Mouse (Mus musculus) adrenal gland, adult 18-20 months (tissue): ENCODE results near the gene Smco3. TPM values are rescaled to one million over a fixed set of nuclear protein-coding genes. Genes with fewer than 3 reads are reported as not detected.

Experiments used
- DNase-seq, 2 experiments: peaks; one replicate each; pipeline ENCODE4 v3.0.0; 2021 to 2022; ENCODE audit warnings: low spot score in 2 of 2
- total RNA-seq, 2 experiments: library from RNA; stranded (reverse); gene quantifications; 1 replicate in 1 of 2; 2 replicates in 1 of 2; pipeline ENCODE4 v1.2.3; 2021

Gene Smco3
- total RNA-seq, 2 experiments from 2014 or later, result 0.23 to 0.32 TPM

GRCm38 (mm10) chr6:136847790-136848189 lies 12.5 kb upstream of the Smco3 start:
- peak; percentile 53 to 69 for DNase-seq

- DNase-seq, result no peak
Observed at GRCm38 (mm10) chr6:136847267-136847666, 12.0 kb upstream of the Smco3 start.

GRCm38 (mm10) chr6:136845706-136846480 lies 10.6 kb upstream of the Smco3 start:
- no peak for DNase-seq

- DNase-seq, result no peak
Observed at GRCm38 (mm10) chr6:136844903-136845302, 9.7 kb upstream of the Smco3 start.

DNA sequence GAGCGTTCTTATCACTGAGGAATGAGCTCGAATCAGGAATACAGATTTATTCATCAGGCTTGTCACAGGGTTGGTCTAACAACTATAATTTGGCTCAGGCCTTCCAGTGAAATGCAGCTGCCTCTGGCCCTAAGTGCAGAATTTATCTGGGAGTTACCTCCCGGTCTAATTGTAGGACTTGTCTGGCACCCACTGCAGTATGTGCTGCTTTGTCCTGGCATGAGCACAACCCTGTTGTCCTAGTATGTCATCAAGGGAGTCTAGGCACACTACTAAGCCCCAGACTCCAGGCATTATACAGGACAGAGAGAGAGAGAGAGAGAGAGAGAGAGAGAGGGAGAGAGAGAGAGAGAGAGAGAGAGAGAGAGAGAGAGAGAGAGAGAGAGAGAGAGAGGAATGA lies 2.1 kb upstream of the Smco3 start:
- DNase-seq, result no peak

DNA sequence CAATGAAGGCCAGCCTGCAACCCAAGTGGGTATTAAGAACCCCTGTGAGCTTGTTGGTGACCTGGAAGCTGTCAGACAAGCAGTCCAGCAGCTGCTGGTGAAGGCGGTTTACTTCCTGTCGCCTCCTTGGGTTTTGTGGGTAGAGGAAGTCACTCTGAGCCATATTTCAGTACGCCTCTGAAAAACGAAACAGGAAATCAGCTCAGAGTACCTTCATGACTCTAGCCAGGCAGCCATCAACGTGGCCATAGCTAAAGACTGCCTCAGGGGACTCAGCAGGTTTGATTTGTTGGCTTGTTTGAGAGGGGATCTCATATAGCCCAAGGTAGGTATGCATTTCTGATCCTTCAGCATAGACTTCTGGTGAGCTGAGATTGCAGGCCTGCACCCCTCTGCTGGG lies 3.5 kb downstream of the Smco3 start:
- DNase-seq, result no peak

- DNase-seq, result no peak
Observed at GRCm38 (mm10) chr6:136828681-136829080, 6.6 kb downstream of the Smco3 start.

DNA sequence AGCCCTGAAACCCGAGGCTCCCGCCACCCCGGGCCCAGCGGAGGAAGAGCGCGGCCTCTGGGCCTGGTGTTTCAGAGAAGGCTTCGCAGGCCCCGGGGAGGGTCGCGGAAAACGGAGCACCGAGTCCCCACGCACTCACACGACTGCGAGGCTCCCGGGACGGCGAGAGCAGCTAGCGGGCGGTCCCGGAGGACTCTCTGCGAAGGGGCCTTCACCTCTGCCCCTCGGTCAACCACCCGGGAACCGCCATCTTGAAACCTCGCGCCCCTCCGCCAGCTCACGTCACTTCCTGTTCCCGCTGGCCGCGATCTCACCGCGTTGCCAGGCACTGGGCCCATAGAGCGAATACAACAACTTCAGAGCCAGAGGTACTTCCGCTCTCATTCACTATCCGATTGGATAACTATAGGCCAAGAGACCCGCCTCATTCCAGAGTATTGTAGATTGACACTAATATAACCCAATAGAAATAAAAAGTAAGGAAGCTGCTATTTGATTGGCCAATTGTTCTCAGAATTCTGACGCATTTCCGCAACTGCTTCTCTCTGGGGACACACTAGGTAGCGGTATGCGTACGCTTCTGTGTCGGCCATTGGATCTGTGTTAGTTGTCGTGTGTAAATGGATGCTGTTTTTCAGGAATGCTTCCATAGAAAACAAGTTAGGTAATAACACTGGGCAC lies 7.2 kb downstream of the Smco3 start, which contains the start of gene Wbp11:
Gene Wbp11 (minus strand): TSS at position 353 of the 681 bp plus-strand sequence.
- peak; percentile 92 to 93 for DNase-seq

- DNase-seq, result no peak
Observed at GRCm38 (mm10) chr6:136827516-136827880, 7.8 kb downstream of the Smco3 start, which contains the start of gene BC049715. TSS of gene BC049715 (plus strand) at chr6:136827626.

DNA sequence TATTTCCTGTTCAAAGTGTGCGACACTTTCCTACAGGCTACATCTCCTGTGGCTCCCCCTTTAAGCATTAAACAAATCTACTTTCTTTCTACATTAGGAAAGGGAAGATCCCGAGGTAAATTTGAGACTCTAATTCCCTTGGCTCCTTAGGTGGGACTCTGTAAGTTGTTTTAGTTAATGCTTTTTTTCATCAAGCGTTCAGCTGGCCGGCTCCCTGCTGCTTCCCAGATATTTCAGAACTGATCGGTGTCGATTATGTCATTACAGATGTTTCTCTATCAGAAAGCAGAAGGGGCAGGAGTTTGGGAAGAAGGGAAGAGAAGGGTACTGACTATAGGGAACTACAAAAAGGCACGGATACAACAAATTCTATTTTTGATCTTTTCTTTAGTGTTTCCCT lies 8.1 kb downstream of the Smco3 start:
- no peak for DNase-seq

GRCm38 (mm10) chr6:136824987-136825386 lies 10.3 kb downstream of the Smco3 start:
- no peak for DNase-seq

DNA sequence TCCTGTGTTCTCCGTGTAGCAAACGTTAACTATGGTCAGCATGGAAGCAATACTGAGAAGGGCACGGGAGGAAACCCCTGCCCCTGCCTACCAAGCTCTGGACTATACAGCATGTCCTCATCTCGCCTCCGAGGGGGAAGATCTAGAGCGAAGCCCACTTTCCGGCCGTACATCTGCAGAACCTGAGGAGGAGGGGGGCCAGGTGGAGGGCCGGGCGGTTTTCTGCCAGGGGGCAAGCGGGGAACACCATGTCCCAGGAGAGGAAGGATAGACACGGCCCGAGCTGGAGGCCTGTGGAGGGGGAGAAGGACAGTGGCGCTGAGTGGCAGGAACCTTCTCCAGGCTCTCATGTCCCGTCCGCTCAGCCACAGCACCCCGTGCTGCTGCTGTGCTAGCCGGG lies 14.2 kb downstream of the Smco3 start:
- DNase-seq, result no peak

DNA sequence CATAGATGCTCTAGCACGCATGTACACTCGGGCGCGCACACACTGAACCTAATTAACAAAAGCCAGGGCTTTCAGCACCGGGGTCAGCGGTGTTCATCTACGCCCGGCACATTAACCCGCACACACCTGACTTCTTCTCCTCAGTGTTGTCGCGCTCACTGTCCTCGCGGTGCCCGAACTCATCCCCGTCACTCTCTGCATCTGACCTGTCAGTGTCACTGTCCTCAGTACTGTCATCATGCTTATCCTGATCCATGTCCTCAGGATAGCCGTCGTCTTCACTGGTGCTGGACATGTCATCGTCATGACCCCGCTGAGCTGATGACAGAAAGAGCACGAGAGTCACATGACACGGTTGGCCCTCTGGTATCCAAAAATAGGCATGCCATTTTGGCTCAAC lies 14.9 kb downstream of the Smco3 start:
- no peak for DNase-seq

GRCm38 (mm10) chr6:136817549-136817948 lies 17.7 kb downstream of the Smco3 start:
- no peak for DNase-seq

GRCm38 (mm10) chr6:136816826-136817225 lies 18.4 kb downstream of the Smco3 start:
- no peak for DNase-seq

GRCm38 (mm10) chr6:136815381-136815780 lies 19.9 kb downstream of the Smco3 start:
- DNase-seq, result no peak

GRCm38 (mm10) chr6:136813117-136813516 lies 22.1 kb downstream of the Smco3 start:
- no peak for DNase-seq

DNA sequence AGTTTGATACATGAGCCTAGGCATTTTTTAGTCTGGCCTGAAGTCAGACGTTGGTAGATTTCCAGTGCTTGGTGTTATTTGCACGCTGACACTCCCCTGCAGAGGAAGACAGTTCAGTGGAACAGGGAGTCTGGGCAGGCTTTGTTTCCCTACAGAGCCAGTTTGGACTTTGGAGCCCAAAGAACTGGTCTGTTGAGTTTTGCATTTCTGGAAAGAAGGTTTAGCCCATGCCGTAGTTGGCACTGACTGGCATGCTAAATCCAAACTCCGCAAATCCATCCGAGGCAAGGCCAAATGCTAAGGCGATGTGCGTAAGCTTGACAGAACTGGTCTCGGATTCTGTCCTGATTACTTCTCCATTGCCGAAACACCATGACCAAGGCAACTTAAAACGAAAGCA lies 24.1 kb downstream of the Smco3 start:
- no peak for DNase-seq

GRCm38 (mm10) chr6:136809673-136810072 lies 25.6 kb downstream of the Smco3 start:
- no peak for DNase-seq

- peak; percentile 45 to 46 for DNase-seq
Observed at GRCm38 (mm10) chr6:136809077-136809476, 26.2 kb downstream of the Smco3 start.

- peak; percentile 35 to 50 for DNase-seq
Observed at GRCm38 (mm10) chr6:136808631-136809046, 26.6 kb downstream of the Smco3 start.

GRCm38 (mm10) chr6:136808014-136808417 lies 27.2 kb downstream of the Smco3 start, which contains the start of gene H2afj:
TSS of gene H2afj (plus strand) at chr6:136808244.
- DNase-seq, result peak; percentile 99
